Mouse (Mus musculus): ENCODE measurements around the gene Prop1. TPM values are rescaled to one million over a fixed set of nuclear protein-coding genes. Genes with fewer than 3 reads are reported as not detected.

The Prop1 gene
- 0.25 and 1.1 TPM in 2 replicates for polyA plus RNA-seq (2012; rRNA removed)

GRCm38 (mm10) chr11:50953665-50954064 is at the start of gene Prop1:
Gene Prop1 (minus strand): TSS chr11:50953765.

GRCm38 (mm10) chr11:51003296-51003695 is 49.7 kb upstream of the Prop1 start, which contains the start of gene Olfr51:
Gene Olfr51 (plus strand): TSS chr11:51003596.

GRCm38 (mm10) chr11:50981667-50982066 is 28.1 kb upstream of the Prop1 start, which contains the start of gene Olfr1377:
Gene Olfr1377 (plus strand): TSS chr11:50981967.

GRCm38 (mm10) chr11:50966230-50966629 is 12.7 kb upstream of the Prop1 start, which contains the start of gene Olfr1378:
Gene Olfr1378 (plus strand): TSS chr11:50966530.

GRCm38 (mm10) chr11:50943506-50943905 is 10.1 kb downstream of the Prop1 start, which contains the start of gene 4933414I15Rik:
Gene 4933414I15Rik (minus strand): TSS chr11:50943765.

GRCm38 (mm10) chr11:50931451-50931866 is 22.1 kb downstream of the Prop1 start, which contains the start of gene Zfp354b:
Gene Zfp354b (minus strand): TSS chr11:50931633.

GRCm38 (mm10) chr11:50915671-50916320 is 37.8 kb downstream of the Prop1 start, which contains the start of gene Zfp2:
Gene Zfp2 (minus strand): TSS chr11:50916165.

Other genes starting within 250 kb of the Prop1 start
- gene Zfp354c, start 126.0 kb downstream of the Prop1 start, polyA plus RNA-seq (2012; rRNA removed), result 2.5 and 3.9 TPM in 2 replicates
- gene Zfp879, start 112.2 kb downstream of the Prop1 start, polyA plus RNA-seq (2012; rRNA removed), result 0.33 and 0.41 TPM in 2 replicates
- 0.10 TPM in 1 of 2 replicates, not detected in the other for gene Grm6, start 103.1 kb downstream of the Prop1 start, polyA plus RNA-seq (2012; rRNA removed)
- gene Zfp454, start 66.1 kb downstream of the Prop1 start, polyA plus RNA-seq (2012; rRNA removed), result 0.96 and 1.4 TPM in 2 replicates
- 1.9 and 2.1 TPM in 2 replicates for gene Zfp2, start 37.6 kb downstream of the Prop1 start, polyA plus RNA-seq (2012; rRNA removed)
- 0.13 and 0.14 TPM in 2 replicates for gene Zfp354b, start 22.1 kb downstream of the Prop1 start, polyA plus RNA-seq (2012; rRNA removed)
- gene 4933414I15Rik, start 10.0 kb downstream of the Prop1 start, polyA plus RNA-seq (2012; rRNA removed), result not detected in 2 replicates
- not detected in 2 replicates for gene Olfr1378, start 12.8 kb upstream of the Prop1 start, polyA plus RNA-seq (2012; rRNA removed)
- gene Olfr1377, start 28.2 kb upstream of the Prop1 start, polyA plus RNA-seq (2012; rRNA removed), result not detected in 2 replicates
- gene Olfr51, start 49.8 kb upstream of the Prop1 start, polyA plus RNA-seq (2012; rRNA removed), result not detected in 2 replicates
- gene Olfr54, start 60.5 kb upstream of the Prop1 start, polyA plus RNA-seq (2012; rRNA removed), result not detected in 2 replicates
- not detected in 2 replicates for gene Olfr1375, start 94.3 kb upstream of the Prop1 start, polyA plus RNA-seq (2012; rRNA removed)
- gene Zfp354a, start 105.5 kb upstream of the Prop1 start, polyA plus RNA-seq (2012; rRNA removed), result 3.1 and 3.9 TPM in 2 replicates

Data from ovary, adult 2 months (tissue).